Mouse (Mus musculus) erythroblast, embryonic 14.5 days (primary cell): ENCODE results near the gene Tcf21.

ENCODE experiments used
- GATA1 ChIP-seq: IDR thresholded peaks from 2 replicates; pipeline ENCODE4 v1.6.1; 2012; ENCODE audit warnings: low read length, inconsistent platforms, mixed read lengths
- TAL1 ChIP-seq: IDR thresholded peaks from 3 replicates; pipeline ENCODE4 v1.6.1; 2012; ENCODE audit warnings: low read length, inconsistent platforms, mixed read lengths

- TF ChIP-seq GATA1 (no peak), TAL1 (no peak)
Measured at GRCm38 (mm10) chr10:22815461-22816236, 4.3 kb downstream of the Tcf21 start.
